Mouse (Mus musculus): ENCODE measurements at regions not wholly inside any gene's neighbourhood (a gene's known extent, or its start where the extent isn't known, plus 50 kb on each side); places are given as distances from the start of the nearest gene placed in this dataset.

- Histone ChIP-seq H3K27me3 (ENCODE audit: insufficient read depth, low read length) (peaks cover 54% of the 10 kb centered on the region), H3K36me3 (replicated peaks) (no peaks in the 10 kb centered on the region), H3K4me3 (ENCODE audit: low read depth, low read length) (no peak overlapping the region), H3K9me3 (replicated peaks) (no peaks in the 10 kb centered on the region), H3K4me1 (ENCODE audit: insufficient read depth, low read depth, low read length) (peaks cover 55% of the 10 kb centered on the region)
- no peak for TF ChIP-seq GATA1 (IDR thresholded peaks at IDR 0.05; ENCODE audit: borderline replicate concordance, low read length)
- no peak for TF ChIP-seq POLR2AphosphoS5 (IDR thresholded peaks at IDR 0.05; ENCODE audit: insufficient replicate concordance, low read depth, low read length)
- ATAC-seq (ENCODE audit: extremely low read depth, insufficient number of reproducible peaks, low FRiP score, poor library complexity, severe bottlenecking) (no peak), DNase-seq (ENCODE audit: low spot score) (no peak)
Measured at GRCm38 (mm10) chr4:119029735-119030134, 68.4 kb downstream of the Lao1 start.

GRCm38 (mm10) chr4:119030865-119031264 is 69.5 kb downstream of the Lao1 start:
- Histone ChIP-seq H3K27me3 (ENCODE audit: insufficient read depth, low read length) (peaks cover 55% of the 10 kb centered on the region), H3K4me1 (ENCODE audit: insufficient read depth, low read depth, low read length) (peaks cover 60% of the 10 kb centered on the region), H3K9me3 (replicated peaks) (no peaks in the 10 kb centered on the region), H3K36me3 (replicated peaks) (no peaks in the 10 kb centered on the region), H3K4me3 (ENCODE audit: low read depth, low read length) (no peak overlapping the region)
- DNase-seq (ENCODE audit: low spot score) (no peak), ATAC-seq (ENCODE audit: extremely low read depth, insufficient number of reproducible peaks, low FRiP score, poor library complexity, severe bottlenecking) (no peak)
- TF ChIP-seq TAL1 (conservative IDR thresholded peaks at IDR 0.05; ENCODE audit: low read depth, low read length) (no peak), GATA2 (IDR thresholded peaks at IDR 0.05; ENCODE audit: borderline replicate concordance, low read depth, low read length) (no peak), POLR2AphosphoS5 (IDR thresholded peaks at IDR 0.05; ENCODE audit: insufficient replicate concordance, low read depth, low read length) (no peak), GATA1 (IDR thresholded peaks at IDR 0.05; ENCODE audit: borderline replicate concordance, low read length) (no peak), CTCF (IDR thresholded peaks at IDR 0.05; ENCODE audit: low read depth, low read length) (no peak)

- H3K9me3 ChIP-seq (replicated peaks) = no peaks in the 10 kb centered on the region
- ATAC-seq (ENCODE audit: extremely low read depth, insufficient number of reproducible peaks, low FRiP score, poor library complexity, severe bottlenecking) (no peak), DNase-seq (ENCODE audit: low spot score) (no peak)
- no peak overlapping the region for H3K4me3 ChIP-seq (ENCODE audit: low read depth, low read length)
- no peaks in the 10 kb centered on the region for H3K36me3 ChIP-seq (replicated peaks)
- TF ChIP-seq POLR2AphosphoS5 (IDR thresholded peaks at IDR 0.05; ENCODE audit: insufficient replicate concordance, low read depth, low read length) (no peak), GATA1 (IDR thresholded peaks at IDR 0.05; ENCODE audit: borderline replicate concordance, low read length) (no peak), TAL1 (conservative IDR thresholded peaks at IDR 0.05; ENCODE audit: low read depth, low read length) (no peak), CTCF (IDR thresholded peaks at IDR 0.05; ENCODE audit: low read depth, low read length) (no peak), GATA2 (IDR thresholded peaks at IDR 0.05; ENCODE audit: borderline replicate concordance, low read depth, low read length) (no peak)
- peaks cover 72% of the 10 kb centered on the region for H3K4me1 ChIP-seq (ENCODE audit: insufficient read depth, low read depth, low read length)
- H3K27me3 ChIP-seq (ENCODE audit: insufficient read depth, low read length) = peaks cover 46% of the 10 kb centered on the region
Measured at GRCm38 (mm10) chr4:119033006-119033405, 71.6 kb downstream of the Lao1 start.

- Histone ChIP-seq H3K9me3 (replicated peaks) (no peaks in the 10 kb centered on the region), H3K4me3 (ENCODE audit: low read depth, low read length) (no peak overlapping the region; the same call in 1 of the 2 replicates), H3K27me3 (ENCODE audit: insufficient read depth, low read length) (peaks cover 33% of the 10 kb centered on the region), H3K36me3 (replicated peaks) (no peaks in the 10 kb centered on the region), H3K4me1 (ENCODE audit: insufficient read depth, low read depth, low read length) (peaks cover 69% of the 10 kb centered on the region)
- DNase-seq (ENCODE audit: low spot score) = peak; percentile 73
- peak; percentile 81 for ATAC-seq (ENCODE audit: extremely low read depth, insufficient number of reproducible peaks, low FRiP score, poor library complexity, severe bottlenecking)
- TF ChIP-seq TAL1 (conservative IDR thresholded peaks at IDR 0.05; ENCODE audit: low read depth, low read length) (peak; percentile 81), CTCF (IDR thresholded peaks at IDR 0.05; ENCODE audit: low read depth, low read length) (no peak)
Measured at GRCm38 (mm10) chr4:119036582-119036981, 71.9 kb upstream of the Slc2a1 start.

- Histone ChIP-seq H3K4me1 (ENCODE audit: insufficient read depth, low read depth, low read length) (peaks cover 43% of the 10 kb centered on the region), H3K4me3 (ENCODE audit: low read depth, low read length) (no peak overlapping the region)
- DNase-seq (ENCODE audit: low spot score) = no peak
Measured at GRCm38 (mm10) chr4:119040041-119040440, 68.5 kb upstream of the Slc2a1 start.

GRCm38 (mm10) chr4:119041616-119042015 is 66.9 kb upstream of the Slc2a1 start:
- no peak for TF ChIP-seq GATA1 (IDR thresholded peaks at IDR 0.05; ENCODE audit: borderline replicate concordance, low read length)
- no peak for TF ChIP-seq POLR2AphosphoS5 (IDR thresholded peaks at IDR 0.05; ENCODE audit: insufficient replicate concordance, low read depth, low read length)
- no peak for TF ChIP-seq GATA2 (IDR thresholded peaks at IDR 0.05; ENCODE audit: borderline replicate concordance, low read depth, low read length)
- TF ChIP-seq CTCF (IDR thresholded peaks at IDR 0.05; ENCODE audit: low read depth, low read length) = no peak
- no peak for ATAC-seq (ENCODE audit: extremely low read depth, insufficient number of reproducible peaks, low FRiP score, poor library complexity, severe bottlenecking)
- H3K36me3 ChIP-seq (replicated peaks) = no peaks in the 10 kb centered on the region
- no peak for DNase-seq (ENCODE audit: low spot score)
- H3K4me3 ChIP-seq (ENCODE audit: low read depth, low read length) = no peak overlapping the region
- no peaks in the 10 kb centered on the region for H3K9me3 ChIP-seq (replicated peaks)
- peaks cover 37% of the 10 kb centered on the region for H3K4me1 ChIP-seq (ENCODE audit: insufficient read depth, low read depth, low read length)
- H3K27me3 ChIP-seq (ENCODE audit: insufficient read depth, low read length) = peaks cover 41% of the 10 kb centered on the region

More at GRCm38 (mm10) chr4:119040041-119040440, 68.5 kb upstream of the Slc2a1 start:
- Histone ChIP-seq H3K27me3 (ENCODE audit: insufficient read depth, low read length) (peaks cover 34% of the 10 kb centered on the region), H3K36me3 (replicated peaks) (no peaks in the 10 kb centered on the region), H3K9me3 (replicated peaks) (no peaks in the 10 kb centered on the region)
- ATAC-seq (ENCODE audit: extremely low read depth, insufficient number of reproducible peaks, low FRiP score, poor library complexity, severe bottlenecking) = no peak
- no peak for TF ChIP-seq GATA1 (IDR thresholded peaks at IDR 0.05; ENCODE audit: borderline replicate concordance, low read length)
- TF ChIP-seq POLR2AphosphoS5 (IDR thresholded peaks at IDR 0.05; ENCODE audit: insufficient replicate concordance, low read depth, low read length) = no peak
- TF ChIP-seq CTCF (IDR thresholded peaks at IDR 0.05; ENCODE audit: low read depth, low read length) = no peak
- no peak for TF ChIP-seq GATA2 (IDR thresholded peaks at IDR 0.05; ENCODE audit: borderline replicate concordance, low read depth, low read length)
- no peak for TF ChIP-seq TAL1 (conservative IDR thresholded peaks at IDR 0.05; ENCODE audit: low read depth, low read length)
